Mouse (Mus musculus) bone marrow, adult 2 months (tissue): Measurements from ENCODE around the gene Cdk14.

Experiments used
- CTCF ChIP-seq: fragments of 200-500 bp; IDR thresholded peaks from 2 replicates; pipeline ENCODE4 v1.5.1; 2011; ENCODE audit warnings: low read length, control low read depth; ENCODE audit not compliant: control insufficient read depth, insufficient read depth
- POLR2A ChIP-seq: fragments of 200-500 bp; IDR thresholded peaks from 2 replicates; pipeline ENCODE4 v1.6.1; 2011; ENCODE audit warnings: low read depth, mild to moderate bottlenecking, control low read depth, low read length, borderline replicate concordance; ENCODE audit not compliant: control insufficient read depth

- TF ChIP-seq CTCF (no peak), POLR2A (no peak)
These were observed 159.0 kb downstream of the Cdk14 start for GRCm38 (mm10) chr5:5260966-5261724.
